Mouse (Mus musculus) intestine, embryonic 16.5 days (tissue): Measurements from ENCODE around the gene Coil. TPM values are rescaled to one million over a fixed set of nuclear protein-coding genes. Genes with fewer than 3 reads are reported as not detected.
A peak's percentile ranks its signal among the peaks of the same experiment; 100 is the strongest.

Experiments
- ATAC-seq: fragments of 200-750 bp; cut with Nextera tagmentation; 2 replicates; pipeline ENCODE4 v1.8.0; 2017; ENCODE audit warnings: moderate TSS enrichment, moderate library complexity
- H3K27ac ChIP-seq: fragments of 300-500 bp; sonication (generic); 2 replicates; pipeline ENCODE4 v1.5.1; 2014; ENCODE audit warnings: mild to moderate bottlenecking, low read length
- H3K27me3 ChIP-seq: fragments of 300-500 bp; sonication (generic); replicated peaks from 2 replicates; pipeline ENCODE4 v1.6.1; 2014; ENCODE audit warnings: low read length, control low read depth, mixed read lengths; ENCODE audit not compliant: control insufficient read depth, insufficient read depth
- H3K36me3 ChIP-seq: fragments of 300-500 bp; sonication (generic); 2 replicates; pipeline ENCODE4 v1.6.1; 2014; ENCODE audit warnings: low read length, control low read depth; ENCODE audit not compliant: control insufficient read depth, insufficient read depth
- H3K4me1 ChIP-seq: fragments of 300-500 bp; sonication (generic); 2 replicates; pipeline ENCODE4 v1.6.1; 2014; ENCODE audit warnings: low read length, control low read depth, mixed read lengths; ENCODE audit not compliant: control insufficient read depth, insufficient read depth
- H3K4me2 ChIP-seq: fragments of 300-500 bp; sonication (generic); 2 replicates; pipeline ENCODE4 v1.6.1; 2014; ENCODE audit warnings: low read depth, low read length, control low read depth
- H3K4me3 ChIP-seq: fragments of 300-500 bp; sonication (generic); 2 replicates; pipeline ENCODE4 v1.5.1; 2014; ENCODE audit warnings: mild to moderate bottlenecking, low read length
- H3K9ac ChIP-seq: fragments of 300-500 bp; sonication (generic); 2 replicates; pipeline ENCODE4 v1.6.1; 2014; ENCODE audit warnings: low read depth, low read length
- H3K9me3 ChIP-seq: fragments of 300-500 bp; sonication (generic); 2 replicates; pipeline ENCODE4 v1.6.1; 2016; ENCODE audit warnings: low read length, control low read depth; ENCODE audit not compliant: control insufficient read depth
- WGBS: fragments of 180-500 bp; shearing (Covaris S2); extraction: QIAGEN DNeasy Blood & Tissue Kit; methylation state at CpG from one replicate; pipeline ENCODE4 v1.1.7; 2014; 5-methylcytosine and 5-hydroxymethylcytosine counted together
- polyA plus RNA-seq: library from polyadenylated mRNA; unstranded; fragments of >200 nt; fragmentation: Nextera tagmentation; extraction: Ambion mirVana; gene quantifications from 2 replicates; pipeline ENCODE4 v1.2.1, GENCODE M21; 2015

The Coil gene
- 9.8 and 10.1 TPM in 2 replicates for polyA plus RNA-seq

GRCm38 (mm10) chr11:88970202-88970732 is at the start of gene Coil:
Gene Coil, plus strand, starts transcription at chr11:88970252.
- Histone ChIP-seq H3K4me2 (no peak within 1 kb of the TSS), H3K9me3 (no peaks in the 10 kb centered on the region), H3K27me3 (no peaks in the 10 kb centered on the region), H3K36me3 (no peaks in the 10 kb centered on the region), H3K27ac (no peak within 1 kb of the TSS), H3K9ac (no peak within 1 kb of the TSS), H3K4me3 (no peak within 1 kb of the TSS), H3K4me1 (0 out of 2 replicates have a peak, but pooled peaks cover 4% of the 10 kb centered on the region)
- WGBS = 39% methylated on average over 2 of the region's 2 CpGs
- ATAC-seq = 0 out of 2 replicates have a peak, but pooled peaks have one; percentile 8

- no peaks in the 10 kb centered on the region for H3K9me3 ChIP-seq
- H3K4me3 ChIP-seq = no peak overlapping the region
- H3K36me3 ChIP-seq = peaks cover 9% of the 10 kb centered on the region
- H3K27me3 ChIP-seq = no peaks in the 10 kb centered on the region
- H3K9ac ChIP-seq = no peak overlapping the region
- no peak overlapping the region for H3K4me2 ChIP-seq
- no peak for ATAC-seq
- no peaks in the 10 kb centered on the region for H3K4me1 ChIP-seq
- no peak overlapping the region for H3K27ac ChIP-seq
- WGBS = 88% methylated on average over 5 of the region's 5 CpGs
Observed at GRCm38 (mm10) chr11:88926566-88926965, 43.5 kb upstream of the Coil start.

- no peaks in the 10 kb centered on the region for H3K4me1 ChIP-seq
- no peaks in the 10 kb centered on the region; the same call in none of the 2 replicates for H3K36me3 ChIP-seq
- H3K4me3 ChIP-seq = no peak overlapping the region
- no peaks in the 10 kb centered on the region for H3K27me3 ChIP-seq
- H3K4me2 ChIP-seq = no peak overlapping the region
- H3K9ac ChIP-seq = no peak overlapping the region
- 80% methylated on average over 14 of the region's 14 CpGs for WGBS
- H3K9me3 ChIP-seq = no peaks in the 10 kb centered on the region
- no peak for ATAC-seq
- H3K27ac ChIP-seq = no peak overlapping the region
Observed at GRCm38 (mm10) chr11:88931692-88932530, 38.1 kb upstream of the Coil start.

GRCm38 (mm10) chr11:88933030-88933429 is 37.0 kb upstream of the Coil start:
- H3K36me3 ChIP-seq = peaks cover 4% of the 10 kb centered on the region
- H3K4me3 ChIP-seq = no peak overlapping the region
- H3K27ac ChIP-seq = no peak overlapping the region
- H3K4me2 ChIP-seq = no peak overlapping the region
- WGBS = 93% methylated on average over 9 of the region's 9 CpGs
- no peaks in the 10 kb centered on the region for H3K9me3 ChIP-seq
- H3K27me3 ChIP-seq = no peaks in the 10 kb centered on the region
- H3K4me1 ChIP-seq = no peaks in the 10 kb centered on the region
- no peak for ATAC-seq
- no peak overlapping the region for H3K9ac ChIP-seq

GRCm38 (mm10) chr11:88934089-88935000 is 35.7 kb upstream of the Coil start:
- Histone ChIP-seq H3K27me3 (no peaks in the 10 kb centered on the region), H3K9ac (no peak overlapping the region), H3K36me3 (peaks cover 4% of the 10 kb centered on the region), H3K4me1 (no peaks in the 10 kb centered on the region), H3K4me3 (no peak overlapping the region), H3K9me3 (no peaks in the 10 kb centered on the region), H3K27ac (no peak overlapping the region), H3K4me2 (no peak overlapping the region)
- ATAC-seq = no peak
- 93% methylated on average over 19 of the region's 19 CpGs for WGBS

GRCm38 (mm10) chr11:88937886-88938285 is 32.2 kb upstream of the Coil start:
- peaks cover 15% of the 10 kb centered on the region for H3K36me3 ChIP-seq
- no peak overlapping the region for H3K4me3 ChIP-seq
- no peaks in the 10 kb centered on the region for H3K9me3 ChIP-seq
- 91% methylated on average over 2 of the region's 2 CpGs for WGBS
- H3K4me2 ChIP-seq = no peak overlapping the region
- no peaks in the 10 kb centered on the region for H3K4me1 ChIP-seq
- ATAC-seq = no peak
- no peak overlapping the region for H3K27ac ChIP-seq
- no peaks in the 10 kb centered on the region for H3K27me3 ChIP-seq
- H3K9ac ChIP-seq = no peak overlapping the region

- H3K4me1 ChIP-seq = no peaks in the 10 kb centered on the region
- H3K27me3 ChIP-seq = no peaks in the 10 kb centered on the region
- peaks cover 15% of the 10 kb centered on the region for H3K36me3 ChIP-seq
- H3K4me2 ChIP-seq = no peak overlapping the region
- WGBS = 96% methylated on average over 2 of the region's 2 CpGs
- no peak overlapping the region for H3K9ac ChIP-seq
- no peak overlapping the region for H3K27ac ChIP-seq
- H3K4me3 ChIP-seq = no peak overlapping the region
- no peak for ATAC-seq
- H3K9me3 ChIP-seq = no peaks in the 10 kb centered on the region
Observed at GRCm38 (mm10) chr11:88938770-88939169, 31.3 kb upstream of the Coil start.

- no peak for ATAC-seq
- Histone ChIP-seq H3K36me3 (peaks cover 17% of the 10 kb centered on the region), H3K9me3 (no peaks in the 10 kb centered on the region), H3K4me3 (no peak overlapping the region), H3K27me3 (no peaks in the 10 kb centered on the region), H3K9ac (no peak overlapping the region), H3K27ac (no peak overlapping the region), H3K4me2 (no peak overlapping the region), H3K4me1 (no peaks in the 10 kb centered on the region)
- WGBS = 90% methylated on average over 4 of the region's 4 CpGs
Observed at GRCm38 (mm10) chr11:88939634-88940033, 30.4 kb upstream of the Coil start.

GRCm38 (mm10) chr11:88941489-88941888 is 28.6 kb upstream of the Coil start:
- no peaks in the 10 kb centered on the region for H3K9me3 ChIP-seq
- H3K9ac ChIP-seq = no peak overlapping the region
- no peak for ATAC-seq
- H3K4me1 ChIP-seq = no peaks in the 10 kb centered on the region
- no peaks in the 10 kb centered on the region for H3K27me3 ChIP-seq
- no peak overlapping the region for H3K4me3 ChIP-seq
- WGBS = 80% methylated on average over 12 of the region's 12 CpGs
- no peak overlapping the region for H3K27ac ChIP-seq
- peaks cover 17% of the 10 kb centered on the region for H3K36me3 ChIP-seq
- H3K4me2 ChIP-seq = no peak overlapping the region
